Mouse (Mus musculus) R1 (cell line): ENCODE results near the gene Pan2.
A peak's percentile ranks its signal among the peaks of the same experiment; 100 is the strongest.
"Not testable (repeated sequence)": the region's sequence is repeated elsewhere in the genome, so short reads cannot be mapped to it uniquely, and the experiment has no call there.

Experiments
- DNase-seq: peaks from one replicate; pipeline ENCODE4 v3.0.0-alpha.2; 2018; ENCODE audit warnings: low read depth, low spot score

Gene Pan2

DNA sequence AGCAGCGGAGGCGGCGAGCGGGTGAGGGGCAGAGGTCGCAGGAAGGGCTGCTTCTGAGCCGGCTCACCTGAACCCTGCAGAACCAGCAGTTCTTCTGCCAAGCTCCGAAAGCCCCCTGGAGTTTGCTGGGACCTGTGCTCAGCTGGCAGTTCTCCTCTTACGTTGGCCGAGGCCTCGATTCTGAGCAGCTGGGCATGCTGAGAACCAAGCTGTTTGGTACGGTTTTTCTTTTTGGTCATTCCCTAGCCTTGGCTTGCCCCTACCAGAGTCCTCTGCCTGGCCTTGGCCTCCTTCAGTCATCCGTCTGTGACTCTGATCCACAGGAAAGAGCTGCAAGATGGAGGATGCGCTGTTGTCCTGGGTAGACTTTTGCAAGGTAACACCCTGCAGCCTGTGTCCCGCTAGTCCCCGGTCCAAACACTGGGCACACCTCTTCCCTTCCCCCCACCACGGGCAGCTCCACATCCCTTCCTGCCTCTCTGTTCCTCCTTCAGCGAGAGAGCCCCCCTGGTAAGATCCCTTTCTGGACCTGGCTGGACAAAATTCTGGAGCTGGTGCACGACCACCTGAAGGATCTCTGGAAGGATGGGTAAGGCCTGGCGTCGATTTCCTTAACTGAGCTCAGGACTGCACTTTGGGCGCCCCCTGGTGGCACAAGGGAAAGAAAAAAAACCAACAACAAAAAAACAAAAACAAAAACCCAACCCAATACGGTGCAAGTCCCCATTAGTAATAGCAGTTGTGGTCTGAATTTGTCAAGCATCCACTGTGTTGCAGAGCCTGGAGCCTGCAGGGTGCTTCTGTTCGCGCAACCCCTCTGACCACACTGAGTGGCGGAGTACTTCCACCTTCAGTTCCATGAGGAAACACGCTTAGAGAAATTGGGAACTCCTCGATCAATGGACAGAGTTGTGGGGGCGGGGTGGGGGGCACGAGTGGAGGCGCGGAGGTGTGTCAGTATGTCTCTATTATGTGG is 19.2 kb upstream of the Pan2 start:
- DNase-seq = peak; percentile 91

DNA sequence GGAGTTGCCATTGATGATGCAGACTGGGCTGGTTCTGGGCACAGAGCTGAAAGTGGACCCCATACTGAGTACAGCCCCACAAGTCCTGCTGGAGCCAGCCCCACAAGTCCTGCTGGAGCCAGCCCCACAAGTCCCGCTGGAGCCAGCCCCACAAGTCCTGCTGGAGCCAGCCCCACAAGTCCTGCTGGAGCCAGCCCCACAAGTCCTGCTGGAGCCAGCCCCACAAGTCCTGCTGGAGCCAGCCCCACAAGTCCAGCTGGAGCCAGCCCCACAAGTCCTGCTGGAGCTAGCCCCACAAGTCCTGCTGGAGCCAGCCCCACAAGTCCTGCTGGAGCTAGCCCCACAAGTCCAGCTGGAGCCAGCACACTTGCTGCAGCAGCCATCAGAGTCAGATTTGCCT is 12.5 kb upstream of the Pan2 start:
- not testable (repeated sequence) for DNase-seq

DNA sequence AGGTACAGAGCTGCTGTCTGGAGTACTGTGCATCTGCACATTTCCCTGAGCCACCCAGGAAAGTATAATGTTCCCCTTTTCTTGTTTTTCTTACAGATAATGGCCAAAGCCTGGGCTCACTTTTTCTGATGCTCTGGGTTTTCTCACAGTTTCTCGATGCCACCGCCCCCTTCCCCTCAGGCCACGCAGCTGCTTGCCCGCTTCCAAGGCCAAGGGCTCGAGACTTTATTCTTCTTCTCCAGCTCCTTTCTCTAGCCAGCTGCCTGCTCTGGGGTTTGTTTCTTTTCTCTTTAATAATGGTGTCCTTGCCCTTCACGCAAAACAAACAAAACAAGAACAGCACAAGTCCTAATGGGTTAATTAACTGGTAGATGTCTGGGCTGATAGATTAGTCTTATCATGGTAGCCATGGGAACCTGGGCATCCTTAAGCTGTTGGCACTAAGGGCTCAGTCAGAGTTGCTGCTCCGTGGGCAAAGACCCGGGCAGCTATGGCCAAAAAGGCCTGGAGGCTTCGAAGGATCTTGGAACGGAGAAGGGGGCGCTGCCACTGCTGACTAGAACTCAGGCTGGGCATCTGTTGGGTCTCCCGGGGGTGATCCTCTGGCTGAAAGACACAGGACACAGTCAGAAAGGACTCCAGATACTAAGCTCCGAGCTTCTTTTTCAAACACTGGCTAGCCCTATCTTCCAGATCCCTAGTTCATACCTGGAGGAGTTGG is 6.6 kb upstream of the Pan2 start:
- no peak for DNase-seq

DNA sequence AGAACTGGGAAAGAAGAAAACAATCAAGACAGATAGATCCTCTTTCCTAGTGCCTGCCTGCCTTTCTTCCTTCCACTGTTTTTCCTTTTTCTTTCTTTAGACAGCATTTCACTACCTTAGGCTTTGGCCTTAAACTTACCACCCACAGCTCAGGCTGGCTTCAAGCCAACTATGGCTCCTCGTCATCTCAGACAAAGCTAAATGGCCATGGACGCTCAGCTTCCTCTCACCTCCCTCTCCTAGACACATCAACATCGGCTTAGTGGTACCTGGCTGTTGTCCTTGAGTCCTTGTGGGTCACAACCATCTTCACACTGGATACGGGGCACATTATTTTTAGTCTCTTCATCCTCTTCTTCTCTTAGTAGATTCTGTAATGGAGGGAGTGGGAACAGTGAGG is 5.9 kb upstream of the Pan2 start:
- DNase-seq = no peak

DNA sequence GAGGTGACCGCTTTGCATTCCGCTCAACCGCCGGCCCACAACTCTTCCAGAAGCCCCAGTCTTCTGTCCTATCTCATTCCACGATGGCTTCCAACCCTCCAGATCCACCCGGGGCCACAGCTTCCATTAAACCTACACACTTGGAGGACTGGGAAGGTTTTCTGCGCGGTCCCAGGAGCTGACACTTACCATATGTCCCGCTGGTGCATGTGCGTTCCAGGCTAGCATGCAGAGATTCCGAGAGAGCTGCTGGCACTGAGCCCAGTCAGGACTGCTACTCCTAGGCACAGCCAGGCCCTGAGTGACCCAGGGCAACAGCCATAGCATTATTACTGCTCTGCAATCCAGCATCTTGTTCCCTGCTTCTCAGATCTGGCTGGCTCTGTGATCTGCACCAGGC is 5.5 kb upstream of the Pan2 start:
- no peak for DNase-seq

DNA sequence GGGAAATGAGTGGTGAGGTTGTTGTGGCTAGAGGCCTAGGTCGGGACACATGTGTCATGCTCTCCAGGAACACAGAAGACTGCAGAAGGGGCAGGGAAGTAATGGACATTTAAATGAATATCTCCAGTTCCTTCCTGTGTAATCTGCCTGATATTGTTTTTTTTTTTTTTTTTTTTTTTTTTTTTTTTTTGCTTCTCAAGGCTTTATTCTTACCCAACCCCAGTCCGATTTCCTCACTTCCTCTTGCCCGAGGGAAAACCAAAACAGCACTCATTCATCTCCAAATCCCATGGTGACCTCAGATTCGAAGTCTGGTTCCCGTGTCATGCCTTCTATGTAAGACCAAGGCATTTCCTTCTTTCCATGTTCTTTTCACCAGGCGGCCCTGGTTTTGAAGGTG is 4.9 kb upstream of the Pan2 start:
- no peak for DNase-seq

DNA sequence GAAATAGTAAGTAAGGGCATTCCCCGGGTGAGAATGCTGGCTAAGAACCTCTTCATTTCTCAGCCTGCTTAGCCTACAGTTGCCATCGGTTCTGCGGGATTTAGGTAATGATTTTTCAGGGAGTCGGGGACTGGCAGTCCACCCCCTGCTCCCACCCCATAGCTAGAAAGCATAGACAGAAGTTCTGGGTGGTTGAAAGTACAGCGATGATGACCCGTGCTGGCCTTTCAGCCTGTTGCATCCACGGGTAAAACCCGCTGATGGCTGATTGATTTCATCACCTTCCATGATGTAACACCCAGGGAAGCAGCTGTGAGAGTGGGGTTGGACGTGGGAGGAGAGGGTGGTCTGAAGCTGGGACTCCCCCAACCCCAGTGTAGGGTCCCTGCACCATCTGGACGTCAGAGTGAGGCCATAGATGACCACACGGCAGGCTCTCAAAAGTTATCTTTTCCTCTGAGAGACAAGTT is 4.4 kb upstream of the Pan2 start, which contains the start of gene Il23a:
Gene Il23a (minus strand): TSS at position 51 of the 470 bp plus-strand sequence.
- DNase-seq = no peak

DNA sequence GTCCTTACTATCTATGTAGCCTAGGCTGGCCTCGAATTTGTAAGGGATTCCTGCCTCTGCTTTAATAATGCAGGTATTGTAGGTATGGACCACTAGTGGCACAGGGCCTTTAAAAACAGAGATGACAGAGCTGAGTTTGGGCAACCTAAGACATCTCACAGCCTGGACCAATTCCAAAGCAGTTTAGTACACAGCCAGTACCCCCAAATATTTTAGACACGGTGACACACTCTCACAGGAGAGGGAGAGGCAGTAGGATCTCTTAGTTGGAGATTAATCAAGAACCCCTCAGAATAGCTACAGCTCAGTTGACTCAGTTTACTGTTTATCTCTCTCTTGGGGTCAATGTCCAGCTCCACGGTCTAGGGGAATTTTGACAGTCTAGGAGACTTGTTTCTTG is 778 bp upstream of the Pan2 start:
- no peak for DNase-seq

DNA sequence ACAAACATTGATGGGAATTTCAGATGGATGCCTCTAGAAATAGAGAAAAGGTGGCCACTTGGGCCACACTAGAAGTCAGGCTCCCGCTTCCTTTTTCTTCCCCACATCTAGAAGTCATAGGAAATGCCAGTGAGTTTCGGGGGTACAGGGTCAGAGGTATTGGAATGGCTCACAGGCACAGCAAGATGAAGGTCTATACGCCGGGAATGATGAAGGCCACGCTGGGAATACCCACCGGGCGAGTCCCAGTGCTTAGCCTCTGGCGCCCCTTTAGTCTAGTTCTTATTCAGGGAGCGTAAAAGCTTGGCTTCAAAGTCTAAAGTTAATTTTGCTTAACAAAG is 380 bp upstream of the Pan2 start:
- no peak for DNase-seq

DNA sequence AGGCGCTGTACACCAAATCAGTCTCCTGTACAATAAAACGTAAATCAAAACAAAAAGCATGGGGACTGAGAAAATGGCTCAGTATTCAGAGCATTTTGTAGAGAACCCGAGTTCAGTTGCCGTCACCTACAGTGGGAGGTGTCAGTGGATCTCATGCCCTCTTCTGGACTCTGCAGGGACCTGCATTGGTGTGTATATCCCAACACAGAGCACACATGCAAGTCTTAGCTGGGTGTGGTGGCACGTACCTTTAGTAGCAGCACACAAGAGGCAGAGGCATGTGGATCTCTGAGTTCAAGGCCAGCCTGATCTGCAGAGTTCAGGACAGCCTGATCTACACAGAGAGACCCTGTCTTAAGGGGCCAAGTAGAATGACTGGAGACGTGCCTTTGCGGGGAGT is 6.5 kb downstream of the Pan2 start:
- peak; percentile 52 for DNase-seq

DNA sequence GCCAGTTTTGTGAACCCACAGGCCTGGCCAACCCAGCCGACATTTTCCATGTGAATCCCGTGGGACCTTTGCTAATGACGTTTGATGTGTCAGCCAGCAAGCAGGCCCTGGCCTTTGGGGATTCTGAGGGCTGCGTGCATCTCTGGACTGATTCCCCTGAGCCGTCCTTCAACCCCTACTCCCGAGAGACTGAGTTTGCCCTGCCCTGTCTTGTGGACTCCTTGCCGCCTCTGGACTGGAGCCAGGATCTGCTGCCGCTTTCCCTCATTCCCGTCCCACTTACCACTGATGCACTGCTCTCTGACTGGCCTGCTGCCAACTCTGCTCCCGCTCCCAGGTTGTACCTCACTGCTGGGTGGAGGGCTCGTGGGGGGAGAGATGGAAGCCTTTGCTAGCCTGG is 7.0 kb downstream of the Pan2 start:
- no peak for DNase-seq

DNA sequence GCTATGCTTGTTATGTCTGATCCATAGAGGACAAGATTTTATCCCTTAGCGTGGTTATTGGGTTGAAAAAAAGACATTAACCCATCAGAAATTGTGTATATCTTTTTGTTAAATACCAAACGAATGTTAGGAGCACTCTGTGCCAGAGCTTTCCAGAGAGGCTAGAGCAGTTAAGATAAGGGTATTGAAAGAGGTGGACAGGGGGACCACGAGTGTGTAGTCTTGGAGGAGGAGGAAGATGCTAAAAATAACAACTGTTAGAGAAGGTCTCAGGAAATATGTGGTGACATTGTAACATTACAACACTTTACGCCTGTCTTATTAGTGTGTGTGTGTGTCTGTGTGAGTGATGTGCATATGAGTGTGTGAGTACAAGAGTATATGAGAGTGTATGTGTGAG is 7.8 kb downstream of the Pan2 start:
- DNase-seq = no peak

DNA sequence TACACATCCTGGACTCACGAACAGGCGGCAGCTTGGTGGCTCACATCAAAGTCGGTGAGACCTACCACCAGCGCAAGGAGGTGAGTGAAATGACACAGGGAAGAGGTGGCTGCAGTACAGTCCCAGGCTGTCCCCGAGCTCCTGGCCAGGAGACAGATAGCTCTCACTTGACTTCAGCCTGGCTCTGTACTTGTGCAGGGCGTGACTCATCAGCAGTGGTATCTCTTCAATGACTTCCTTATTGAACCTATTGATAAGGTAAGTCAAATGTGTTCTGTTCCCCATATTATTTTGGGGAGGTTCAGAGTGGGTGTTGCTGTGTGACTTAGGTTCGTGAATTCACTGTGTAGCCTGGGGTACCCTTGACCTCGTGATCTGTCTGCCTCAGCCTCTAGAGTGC is 12.4 kb downstream of the Pan2 start:
- no peak for DNase-seq

DNA sequence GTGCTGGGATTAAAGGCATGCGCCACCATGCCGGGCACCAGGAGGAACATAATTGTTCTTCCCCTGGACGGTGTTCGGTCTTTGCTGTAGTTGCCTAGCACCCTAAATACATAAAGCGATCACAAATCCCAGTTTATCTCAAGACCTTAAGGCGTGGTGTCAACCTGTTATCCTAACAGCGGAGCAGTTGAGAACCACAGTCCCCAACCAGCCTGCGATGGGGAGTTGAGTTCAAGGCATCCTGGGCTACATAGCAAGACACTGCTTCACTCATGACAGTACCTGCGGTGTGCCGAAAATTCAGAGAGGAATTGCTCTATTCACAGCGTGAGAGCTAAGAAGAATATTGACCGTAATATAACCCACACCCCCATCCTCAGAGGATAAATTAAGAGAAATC is 18.5 kb downstream of the Pan2 start:
- DNase-seq = peak; percentile 40

DNA sequence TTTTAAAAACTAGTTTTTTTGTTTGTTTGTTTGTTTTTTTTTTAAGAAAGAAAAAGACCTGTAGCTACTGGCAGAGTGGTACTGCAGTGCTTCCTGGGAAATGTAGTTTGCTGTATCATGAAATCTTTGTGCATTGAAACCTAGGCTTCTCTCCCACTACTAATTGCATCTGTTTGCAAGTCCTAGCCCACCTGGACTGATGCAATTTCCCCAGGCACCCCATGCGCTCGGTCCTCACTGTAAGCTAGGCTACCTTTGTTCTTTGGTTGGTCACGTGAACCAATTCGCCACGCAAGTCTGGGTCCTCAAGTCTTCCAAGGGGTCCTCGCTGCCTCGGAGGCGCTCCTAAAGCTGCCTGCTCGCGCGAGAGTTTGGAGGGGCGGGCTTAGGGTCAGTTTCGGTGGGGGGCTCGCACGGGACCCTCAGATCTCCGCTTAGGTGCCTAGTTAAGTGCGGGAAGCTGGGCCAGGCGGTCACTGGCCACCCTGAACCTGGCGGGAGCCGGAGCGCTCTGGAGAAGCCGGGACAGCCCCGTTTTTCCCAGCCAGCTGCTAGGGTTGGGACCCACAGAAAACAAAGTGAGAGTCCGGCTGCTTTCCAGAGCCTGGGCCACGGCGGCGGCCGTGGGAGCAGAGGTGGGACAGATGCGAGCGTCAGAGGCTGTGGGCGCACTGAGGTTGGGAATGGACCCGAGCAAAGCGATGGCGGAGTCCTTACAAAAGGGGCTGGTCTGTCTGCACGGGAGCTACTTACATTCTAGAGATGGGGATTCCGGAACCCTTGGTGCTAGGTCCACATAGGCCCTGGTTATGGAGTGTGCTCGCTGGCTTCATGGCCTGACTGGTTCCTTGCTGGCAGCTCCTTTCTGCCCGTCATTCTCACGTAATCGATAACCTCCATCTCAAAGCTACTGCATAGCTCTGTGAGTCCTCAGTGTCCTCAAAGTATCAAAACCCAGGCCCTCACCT is 19.3 kb downstream of the Pan2 start, which contains the start of gene Cnpy2:
Gene Cnpy2 (plus strand): TSS at position 319 of the 968 bp plus-strand sequence.
- peak; percentile 99 for DNase-seq

DNA sequence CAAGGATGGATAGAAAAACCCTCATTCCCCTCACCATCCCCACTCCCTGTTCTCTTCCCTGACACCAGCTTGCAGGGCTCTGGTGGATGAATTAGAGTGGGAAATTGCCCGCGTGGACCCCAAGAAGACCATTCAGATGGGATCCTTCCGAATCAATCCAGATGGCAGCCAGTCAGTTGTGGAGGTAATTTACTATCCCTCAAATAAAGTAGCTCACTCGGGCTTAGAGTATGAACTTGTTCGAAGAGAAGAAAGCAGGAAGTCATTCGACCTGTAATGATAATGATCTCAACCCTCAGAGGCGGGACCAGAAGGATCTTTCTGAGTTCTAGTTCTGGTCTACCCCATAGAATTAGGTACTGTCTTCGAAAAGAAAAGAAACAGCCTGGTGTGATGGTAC is 20.4 kb downstream of the Pan2 start:
- DNase-seq = no peak

DNA sequence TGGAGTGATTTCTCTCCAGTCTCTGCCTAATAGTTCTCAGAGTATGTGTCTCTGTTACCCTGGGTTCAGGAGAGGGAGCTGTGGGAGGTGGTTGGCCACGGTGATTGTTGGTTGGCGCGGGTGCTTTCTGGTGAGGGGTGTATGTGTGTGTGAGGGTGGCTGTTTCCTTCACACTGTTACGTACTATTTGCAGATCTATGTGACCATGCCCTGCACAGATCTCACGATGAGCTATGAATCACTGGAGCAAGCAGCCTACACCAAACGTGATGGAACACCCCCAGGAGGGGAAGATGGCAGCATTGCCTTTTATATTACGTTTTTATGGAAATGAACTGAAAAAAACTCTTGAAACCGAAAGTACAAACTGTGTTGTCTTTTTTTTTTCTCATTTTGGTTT is 23.7 kb downstream of the Pan2 start:
- DNase-seq = no peak

DNA sequence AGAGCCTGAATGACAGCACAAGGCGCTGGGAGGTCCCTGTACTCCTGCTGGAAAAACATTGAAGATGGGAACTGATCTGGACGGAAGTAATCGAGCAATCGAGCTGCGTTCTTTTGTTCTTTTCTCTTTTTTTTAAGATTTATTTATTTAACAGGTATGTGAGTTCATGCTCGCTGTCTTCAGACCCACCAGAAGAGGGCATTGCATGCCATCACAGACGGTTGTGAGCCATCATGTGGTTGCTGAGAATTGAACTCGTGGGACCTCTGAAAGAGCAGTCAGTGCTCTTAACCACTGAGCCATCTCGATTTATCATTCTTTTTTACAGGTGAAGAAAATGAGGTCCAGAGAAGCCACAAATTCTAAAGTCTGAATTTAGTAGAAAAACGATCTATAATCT is 24.5 kb downstream of the Pan2 start:
- DNase-seq = peak; percentile 65

DNA sequence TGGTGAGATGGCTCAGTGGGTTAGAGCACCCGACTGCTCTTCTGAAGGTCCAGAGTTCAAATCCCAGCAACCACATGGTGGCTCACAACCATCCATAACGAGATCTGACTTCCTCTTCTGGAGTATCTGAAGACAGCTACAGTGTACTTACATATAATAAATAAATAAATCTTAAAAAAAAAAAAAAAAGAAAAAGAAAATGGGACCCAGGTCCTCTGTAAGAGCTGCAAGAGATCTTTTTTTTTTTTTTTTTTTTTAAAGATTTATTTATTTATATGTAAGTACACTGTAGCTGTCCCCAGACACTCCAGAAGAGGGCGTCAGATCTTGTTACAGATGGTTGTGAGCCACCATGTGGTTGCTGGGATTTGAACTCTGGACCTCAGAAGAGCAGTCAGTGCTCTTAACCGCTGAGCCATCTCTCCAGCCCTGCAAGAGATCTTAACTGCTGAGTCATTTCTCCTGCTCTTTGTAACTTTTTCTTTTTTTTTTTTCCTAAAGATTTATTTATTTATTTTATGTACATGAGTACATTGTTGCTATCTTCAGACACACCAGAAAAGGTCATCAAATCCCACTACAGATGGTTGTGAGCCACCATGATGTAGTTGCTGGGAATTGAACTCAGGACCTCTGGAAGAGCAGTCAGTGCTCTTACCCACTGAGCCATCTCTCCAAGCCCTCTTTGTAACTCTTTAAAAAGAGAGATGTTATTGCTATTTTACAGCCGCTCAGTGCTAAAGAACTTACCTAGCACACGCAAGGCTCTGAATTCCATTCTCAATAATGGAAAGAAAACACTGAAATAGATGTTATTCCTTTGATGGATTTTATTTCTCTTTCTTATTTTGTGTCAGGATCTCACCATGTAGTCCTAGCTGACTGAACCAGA is 29.5 kb downstream of the Pan2 start:
- DNase-seq = peak; percentile 28

DNA sequence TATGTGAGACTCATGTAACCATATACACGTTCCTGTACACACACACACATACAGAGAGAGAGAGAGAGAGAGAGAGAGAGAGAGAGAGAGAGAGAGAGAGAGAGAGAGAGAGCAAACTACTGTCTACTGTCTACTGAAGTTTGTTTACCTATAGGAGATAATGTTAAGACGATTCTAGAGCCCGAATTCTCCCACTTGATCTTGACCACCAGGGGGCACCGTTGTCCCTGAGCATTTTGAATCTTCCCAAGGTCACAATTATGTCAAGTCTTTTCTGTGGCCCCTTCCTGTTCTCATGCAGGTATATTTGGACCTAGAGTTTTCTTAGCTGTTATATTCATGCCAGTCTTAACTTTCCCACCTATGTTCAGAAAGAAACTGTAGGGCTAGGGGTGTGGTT is 32.4 kb downstream of the Pan2 start:
- peak; percentile 84 for DNase-seq

DNA sequence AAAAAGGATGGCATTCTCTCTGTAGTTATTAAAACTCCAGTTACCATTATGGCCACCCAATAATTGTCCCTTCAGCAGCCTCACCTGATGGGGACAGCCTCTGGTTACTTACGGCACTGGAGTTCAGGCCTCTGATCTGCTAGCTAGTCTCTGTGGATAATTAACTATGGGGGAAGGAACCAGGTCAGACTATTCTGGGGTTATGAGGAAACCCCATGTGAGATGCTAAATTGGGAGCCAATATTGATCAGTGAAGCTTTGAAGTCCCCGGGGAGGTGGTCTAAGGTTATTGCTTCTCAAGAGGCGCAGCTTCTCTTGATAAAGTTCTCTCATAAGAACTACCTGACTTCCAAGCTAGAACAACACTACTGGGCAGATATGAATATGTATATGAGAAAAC is 33.1 kb downstream of the Pan2 start:
- no peak for DNase-seq
